Mouse (Mus musculus) spleen, adult 2 months (tissue): ENCODE measurements at regions not wholly inside any gene's neighbourhood (a gene's known extent, or its start where the extent isn't known, plus 50 kb on each side); places are given as distances from the start of the nearest gene placed in this dataset.

Experiments used
- DNase-seq, 2 experiments: peaks; one replicate each; pipeline versions ENCODE4 v3.0.0 to v3.0.0-alpha.2; 2012 to 2021; ENCODE audit warnings: low spot score in 2 of 2, low read depth in 1 of 2
- H3K27ac ChIP-seq: fragments of 200-500 bp; 2 replicates; pipeline ENCODE4 v1.5.1; 2012; ENCODE audit warnings: low read length, inconsistent platforms; ENCODE audit not compliant: insufficient read depth
- H3K27me3 ChIP-seq: fragments of 200-500 bp; 2 replicates; pipeline ENCODE4 v1.6.1; 2012; ENCODE audit warnings: mild to moderate bottlenecking, moderate library complexity, low read length, inconsistent platforms; ENCODE audit not compliant: control insufficient read depth, insufficient read depth
- H3K36me3 ChIP-seq: fragments of 200-500 bp; 2 replicates; pipeline ENCODE4 v1.6.1; 2012; ENCODE audit warnings: mild to moderate bottlenecking, low read length, inconsistent platforms; ENCODE audit not compliant: control insufficient read depth, insufficient read depth
- H3K4me1 ChIP-seq: fragments of 200-500 bp; 2 replicates; pipeline ENCODE4 v1.6.1; 2011; ENCODE audit warnings: inconsistent platforms; ENCODE audit not compliant: control insufficient read depth, insufficient read depth, insufficient read length
- H3K4me3 ChIP-seq: fragments of 200-500 bp; 2 replicates; pipeline ENCODE4 v1.5.1; 2011; ENCODE audit warnings: mild to moderate bottlenecking, inconsistent platforms; ENCODE audit not compliant: insufficient read depth, insufficient read length; ENCODE audit errors: extremely low read depth
- CTCF ChIP-seq: fragments of 200-500 bp; IDR thresholded peaks from 2 replicates; pipeline ENCODE4 v1.5.1; 2011; ENCODE audit warnings: mild to moderate bottlenecking, inconsistent platforms; ENCODE audit not compliant: insufficient read depth, insufficient read length, insufficient replicate concordance; ENCODE audit errors: extremely low read depth
- POLR2A ChIP-seq: fragments of 200-500 bp; IDR thresholded peaks from 2 replicates; pipeline ENCODE4 v1.6.1; 2011; ENCODE audit warnings: low read depth, low read length, inconsistent platforms
- WGBS: fragments of 180-500 bp; shearing (Covaris S2); methylation state at CpG from one replicate; pipeline ENCODE4 v1.1.7; 2018; 5-methylcytosine and 5-hydroxymethylcytosine counted together

GRCm38 (mm10) chr2:174011399-174011798, 64.7 kb upstream of the Stx16 start:
- Histone ChIP-seq H3K27ac (no peak overlapping the region), H3K4me1 (no peaks in the 10 kb centered on the region), H3K4me3 (no peak overlapping the region), H3K36me3 (no peaks in the 10 kb centered on the region), H3K27me3 (no peaks in the 10 kb centered on the region)
- DNase-seq: no peak
- TF ChIP-seq CTCF (no peak), POLR2A (no peak)
- WGBS: 66% methylated on average over 8 of the region's 8 CpGs

DNA sequence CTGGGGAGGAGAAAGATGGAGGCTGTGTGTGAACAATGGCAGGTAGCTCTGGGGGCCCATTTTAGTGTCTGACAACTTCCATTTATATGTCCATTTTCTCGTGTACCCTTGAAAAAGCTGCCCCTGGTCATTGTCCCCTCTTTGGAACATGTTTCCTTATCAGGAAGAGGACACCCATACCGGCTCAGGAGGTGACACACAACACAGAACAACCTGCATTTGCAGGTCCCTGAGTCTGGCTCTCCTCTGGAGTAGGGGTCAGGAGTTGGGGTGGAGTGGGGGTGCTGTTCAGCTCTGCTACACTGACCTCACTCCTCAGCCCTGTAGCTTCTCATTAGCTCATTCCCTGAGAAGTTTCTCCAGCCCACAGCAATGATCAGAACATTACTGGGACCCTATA, 61.7 kb upstream of the Stx16 start:
- no peak overlapping the region for H3K27ac ChIP-seq
- 67% methylated on average over 2 of the region's 2 CpGs for WGBS
- TF ChIP-seq POLR2A: no peak
- TF ChIP-seq CTCF: no peak
- no peaks in the 10 kb centered on the region for H3K36me3 ChIP-seq
- peaks cover 2% of the 10 kb centered on the region; the same call in 1 of the 2 replicates for H3K4me1 ChIP-seq
- DNase-seq: no peak
- no peak overlapping the region for H3K4me3 ChIP-seq
- H3K27me3 ChIP-seq: no peaks in the 10 kb centered on the region

DNA sequence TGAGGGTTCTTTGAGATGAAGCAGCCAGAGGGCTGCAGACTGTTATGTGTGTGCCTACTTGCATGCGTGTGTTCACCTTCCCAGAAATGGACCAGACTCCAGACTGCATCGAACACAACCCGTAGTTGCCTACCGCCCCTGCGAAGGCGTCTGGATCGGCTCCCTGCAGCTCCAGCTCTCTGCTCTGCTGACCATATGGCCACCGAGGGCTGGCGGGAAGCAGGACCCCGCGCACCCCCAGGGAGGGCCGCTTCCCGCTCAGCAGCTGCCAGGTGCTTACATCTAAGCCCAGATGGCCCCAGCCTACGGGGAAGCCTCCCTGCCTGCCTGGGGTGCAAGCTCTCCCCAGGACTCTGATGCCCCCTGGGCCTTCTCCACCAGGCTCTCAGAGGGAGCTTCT, 60.8 kb upstream of the Stx16 start:
- no peak for DNase-seq
- TF ChIP-seq POLR2A (no peak), CTCF (no peak)
- Histone ChIP-seq H3K27ac (no peak overlapping the region), H3K27me3 (no peaks in the 10 kb centered on the region), H3K4me3 (no peak overlapping the region), H3K36me3 (no peaks in the 10 kb centered on the region), H3K4me1 (peaks cover 2% of the 10 kb centered on the region; the same call in 1 of the 2 replicates)
- WGBS: 89% methylated on average over 14 of the region's 14 CpGs

GRCm38 (mm10) chr2:174016068-174016467, 60.0 kb upstream of the Stx16 start:
- DNase-seq: no peak
- 87% methylated on average over 5 of the region's 5 CpGs for WGBS
- H3K4me1 ChIP-seq: peaks cover 2% of the 10 kb centered on the region; the same call in 1 of the 2 replicates
- no peak for TF ChIP-seq CTCF
- no peak overlapping the region for H3K4me3 ChIP-seq
- H3K27me3 ChIP-seq: no peaks in the 10 kb centered on the region
- no peak overlapping the region for H3K27ac ChIP-seq
- no peaks in the 10 kb centered on the region for H3K36me3 ChIP-seq

DNA sequence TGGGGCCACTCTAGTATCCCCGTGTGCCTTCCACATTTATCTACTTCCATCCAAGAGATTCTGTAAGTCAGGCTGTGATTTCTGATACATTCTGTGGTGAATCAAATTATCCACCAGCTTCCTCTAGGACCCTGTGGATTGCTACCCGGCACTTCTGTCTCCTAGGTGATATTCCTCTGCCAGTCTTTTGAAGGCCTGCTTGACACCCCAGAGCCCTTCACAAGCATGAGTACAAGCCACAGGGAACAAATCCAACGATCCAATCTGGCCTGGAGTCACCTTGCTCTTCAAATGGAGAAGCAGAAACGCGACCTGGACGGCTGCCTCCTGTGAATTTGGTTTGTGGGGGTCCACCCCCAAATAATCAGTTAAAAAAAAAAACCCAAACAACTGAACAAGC, 59.1 kb upstream of the Stx16 start:
- no peak overlapping the region for H3K27ac ChIP-seq
- DNase-seq: no peak
- WGBS: 84% methylated on average over 6 of the region's 6 CpGs
- H3K27me3 ChIP-seq: no peaks in the 10 kb centered on the region
- H3K4me1 ChIP-seq: peaks cover 2% of the 10 kb centered on the region; the same call in 1 of the 2 replicates
- TF ChIP-seq POLR2A (no peak), CTCF (no peak)
- H3K4me3 ChIP-seq: no peak overlapping the region
- no peaks in the 10 kb centered on the region for H3K36me3 ChIP-seq

- Histone ChIP-seq H3K4me3 (no peak overlapping the region), H3K27me3 (no peaks in the 10 kb centered on the region), H3K27ac (no peak overlapping the region), H3K36me3 (no peaks in the 10 kb centered on the region), H3K4me1 (peaks cover 2% of the 10 kb centered on the region; the same call in 1 of the 2 replicates)
- WGBS: 47% methylated on average over 3 of the region's 3 CpGs
- no peak for TF ChIP-seq CTCF
- TF ChIP-seq POLR2A: no peak
- no peak for DNase-seq
These were observed 58.5 kb upstream of the Stx16 start for GRCm38 (mm10) chr2:174017596-174017995.

GRCm38 (mm10) chr2:174018002-174018401, 58.1 kb upstream of the Stx16 start:
- H3K36me3 ChIP-seq: no peaks in the 10 kb centered on the region
- H3K4me3 ChIP-seq: no peak overlapping the region; the same call in 1 of the 2 replicates
- TF ChIP-seq POLR2A (no peak), CTCF (no peak)
- H3K27me3 ChIP-seq: no peaks in the 10 kb centered on the region
- WGBS: 13% methylated on average over 7 of the region's 7 CpGs
- peaks cover 2% of the 10 kb centered on the region; the same call in 1 of the 2 replicates for H3K4me1 ChIP-seq
- H3K27ac ChIP-seq: peak overlapping the region; percentile 34; the same call in 1 of the 2 replicates
- peak; percentile 17 for DNase-seq
